Mouse (Mus musculus): Measurements from ENCODE around the gene Orc3. TPM values are rescaled to one million over a fixed set of nuclear protein-coding genes. Genes with fewer than 3 reads are reported as not detected.

The Orc3 gene
- polyA plus RNA-seq (2015; fragmentation: Nextera tagmentation; extraction: Ambion mirVana), result 61.5 and 66.8 TPM in 2 replicates

- no peaks in the 10 kb centered on the region for H3K9me3 ChIP-seq
- H3K36me3 ChIP-seq, result peaks cover 7% of the 10 kb centered on the region
- peak within 1 kb of the TSS; percentile 71 for H3K4me2 ChIP-seq
- peak within 1 kb of the TSS; percentile 91 for H3K9ac ChIP-seq
- H3K4me1 ChIP-seq, result peaks cover 24% of the 10 kb centered on the region
- WGBS, result under 1% methylated on average over 42 of the region's 42 CpGs
- no peaks in the 10 kb centered on the region for H3K27me3 ChIP-seq (replicated peaks)
- H3K4me3 ChIP-seq, result peak within 1 kb of the TSS; percentile 79
- peak within 1 kb of the TSS; percentile 86 for H3K27ac ChIP-seq (replicated peaks)
- ATAC-seq (ENCODE audit: extremely low read depth, insufficient number of reproducible peaks, low FRiP score, low TSS enrichment), result peak; percentile 93
Measured at GRCm38 (mm10) chr4:34614630-34615094, at the start of gene Orc3, which contains the start of gene Rars2. Gene Orc3 (minus strand): TSS chr4:34614944. Gene Rars2 (plus strand): TSS chr4:34614957.

DNA sequence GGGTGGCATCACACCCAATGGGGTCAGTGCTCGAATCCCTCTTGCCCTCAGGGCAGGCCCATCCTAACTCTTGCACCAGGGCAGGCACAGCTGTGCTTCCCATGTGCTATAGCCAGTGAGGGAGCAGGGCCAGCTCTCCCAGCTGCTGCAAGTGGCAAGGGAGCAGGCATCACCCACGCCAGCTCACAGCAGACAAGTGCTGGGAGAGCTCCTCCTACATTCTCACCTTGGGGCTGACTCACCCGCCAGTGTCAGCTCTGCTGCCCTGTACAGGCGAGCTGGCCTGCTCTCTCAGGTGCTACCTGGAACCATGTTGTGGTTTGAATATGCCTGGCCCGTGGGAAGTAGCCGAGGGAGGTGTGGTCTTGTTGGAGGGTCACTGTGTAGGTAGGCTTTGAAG lies 47.2 kb upstream of the Orc3 start:
- Histone ChIP-seq H3K27me3 (replicated peaks) (no peaks in the 10 kb centered on the region), H3K4me1 (no peaks in the 10 kb centered on the region), H3K27ac (replicated peaks) (no peak overlapping the region), H3K9ac (no peak overlapping the region), H3K4me2 (no peak overlapping the region), H3K9me3 (no peaks in the 10 kb centered on the region), H3K4me3 (no peak overlapping the region), H3K36me3 (peaks cover 91% of the 10 kb centered on the region)
- no peak for ATAC-seq (ENCODE audit: extremely low read depth, insufficient number of reproducible peaks, low FRiP score, low TSS enrichment)
- WGBS, result 83% methylated on average over 6 of the region's 6 CpGs

GRCm38 (mm10) chr4:34661514-34661913 lies 46.8 kb upstream of the Orc3 start:
- Histone ChIP-seq H3K36me3 (peaks cover 91% of the 10 kb centered on the region), H3K9ac (no peak overlapping the region), H3K9me3 (no peaks in the 10 kb centered on the region), H3K4me1 (no peaks in the 10 kb centered on the region), H3K4me3 (no peak overlapping the region), H3K4me2 (no peak overlapping the region), H3K27me3 (replicated peaks) (no peaks in the 10 kb centered on the region), H3K27ac (replicated peaks) (no peak overlapping the region)
- ATAC-seq (ENCODE audit: extremely low read depth, insufficient number of reproducible peaks, low FRiP score, low TSS enrichment), result no peak
- WGBS, result 98% methylated on average over 2 of the region's 2 CpGs

DNA sequence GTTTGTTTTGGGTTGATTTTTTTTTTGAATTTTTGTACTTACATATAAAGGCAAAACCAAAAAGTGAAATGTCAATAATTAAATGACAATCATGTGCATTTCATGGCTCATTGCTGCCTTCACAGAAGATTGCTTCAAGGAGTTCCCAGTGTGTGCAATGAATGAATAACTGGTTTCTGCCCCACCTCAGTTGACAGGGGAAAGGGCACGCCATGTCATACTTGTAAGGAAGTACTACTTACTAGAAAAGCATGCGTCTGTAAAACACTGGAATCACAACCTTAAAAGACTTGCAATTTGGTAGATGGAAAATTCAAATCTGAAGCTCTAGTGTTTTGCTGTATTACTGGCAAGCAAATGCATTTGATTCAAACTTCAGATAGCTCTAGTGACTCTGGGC lies 44.3 kb upstream of the Orc3 start:
- Histone ChIP-seq H3K4me3 (no peak overlapping the region), H3K36me3 (peaks cover 90% of the 10 kb centered on the region), H3K4me2 (no peak overlapping the region), H3K9me3 (no peaks in the 10 kb centered on the region), H3K4me1 (no peaks in the 10 kb centered on the region), H3K27ac (replicated peaks) (no peak overlapping the region), H3K9ac (no peak overlapping the region), H3K27me3 (replicated peaks) (no peaks in the 10 kb centered on the region)
- ATAC-seq (ENCODE audit: extremely low read depth, insufficient number of reproducible peaks, low FRiP score, low TSS enrichment), result no peak
- WGBS, result 82% methylated on average over 2 of the region's 2 CpGs

DNA sequence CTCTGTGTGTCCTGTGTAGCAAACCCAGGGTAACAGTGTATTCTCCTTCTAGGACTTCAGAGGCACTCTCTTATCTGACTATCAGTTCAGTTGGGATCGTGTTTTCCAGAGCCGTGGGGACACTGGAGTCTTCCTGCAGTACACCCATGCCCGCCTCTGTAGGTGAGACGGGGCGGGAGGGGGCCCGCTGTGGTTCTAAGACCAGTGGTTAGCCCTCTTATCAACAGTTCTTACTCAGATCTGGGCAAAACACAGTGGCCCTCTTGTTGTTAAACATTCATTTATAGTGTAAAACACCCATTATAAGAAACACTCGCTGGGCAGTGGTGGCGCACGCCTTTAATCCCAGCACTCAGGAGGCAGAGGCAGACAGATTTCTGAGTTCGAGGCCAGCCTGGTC lies 41.4 kb upstream of the Orc3 start:
- ATAC-seq (ENCODE audit: extremely low read depth, insufficient number of reproducible peaks, low FRiP score, low TSS enrichment), result no peak
- Histone ChIP-seq H3K9ac (no peak overlapping the region), H3K4me1 (no peaks in the 10 kb centered on the region), H3K4me3 (no peak overlapping the region), H3K9me3 (no peaks in the 10 kb centered on the region), H3K36me3 (peaks cover 91% of the 10 kb centered on the region), H3K4me2 (no peak overlapping the region), H3K27me3 (replicated peaks) (no peaks in the 10 kb centered on the region), H3K27ac (replicated peaks) (no peak overlapping the region)
- 88% methylated on average over 10 of the region's 10 CpGs for WGBS

- 88% methylated on average over 7 of the region's 7 CpGs for WGBS
- Histone ChIP-seq H3K4me1 (no peaks in the 10 kb centered on the region), H3K27ac (replicated peaks) (no peak overlapping the region), H3K36me3 (peaks cover 74% of the 10 kb centered on the region), H3K4me3 (no peak overlapping the region), H3K27me3 (replicated peaks) (no peaks in the 10 kb centered on the region), H3K9me3 (no peaks in the 10 kb centered on the region), H3K4me2 (no peak overlapping the region), H3K9ac (no peak overlapping the region)
- ATAC-seq (ENCODE audit: extremely low read depth, insufficient number of reproducible peaks, low FRiP score, low TSS enrichment), result no peak
Measured at GRCm38 (mm10) chr4:34653179-34653578, 38.4 kb upstream of the Orc3 start.

DNA sequence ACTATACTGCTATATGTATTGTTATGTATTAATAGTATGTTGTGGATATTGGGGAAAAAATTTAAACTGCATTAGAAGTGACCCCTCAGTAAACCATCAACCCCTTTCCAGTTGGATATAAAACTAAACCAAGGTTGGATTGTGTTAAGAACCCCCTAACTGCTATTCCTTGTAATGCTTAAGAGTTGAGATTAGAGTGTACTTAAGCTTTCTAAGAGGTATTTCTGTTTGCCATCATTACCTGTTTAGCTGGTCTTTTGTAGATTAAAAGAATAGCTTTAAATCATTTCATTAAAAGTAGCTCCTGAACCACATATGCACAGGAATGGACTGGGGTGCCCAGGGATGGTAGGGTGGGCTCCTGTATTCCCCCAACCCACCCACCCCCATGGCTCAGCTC lies 30.0 kb upstream of the Orc3 start:
- no peaks in the 10 kb centered on the region for H3K9me3 ChIP-seq
- ATAC-seq (ENCODE audit: extremely low read depth, insufficient number of reproducible peaks, low FRiP score, low TSS enrichment), result no peak
- no peaks in the 10 kb centered on the region for H3K4me1 ChIP-seq
- no peak overlapping the region for H3K4me2 ChIP-seq
- peaks cover 66% of the 10 kb centered on the region for H3K36me3 ChIP-seq
- no peak overlapping the region for H3K9ac ChIP-seq
- H3K27ac ChIP-seq (replicated peaks), result no peak overlapping the region
- no peaks in the 10 kb centered on the region for H3K27me3 ChIP-seq (replicated peaks)
- H3K4me3 ChIP-seq, result no peak overlapping the region

GRCm38 (mm10) chr4:34640731-34641130 lies 26.0 kb upstream of the Orc3 start:
- H3K27ac ChIP-seq (replicated peaks), result no peak overlapping the region
- WGBS, result 92% methylated on average over 3 of the region's 3 CpGs
- H3K9me3 ChIP-seq, result no peaks in the 10 kb centered on the region
- no peak overlapping the region for H3K4me3 ChIP-seq
- no peak overlapping the region for H3K4me2 ChIP-seq
- ATAC-seq (ENCODE audit: extremely low read depth, insufficient number of reproducible peaks, low FRiP score, low TSS enrichment), result no peak
- H3K4me1 ChIP-seq, result no peaks in the 10 kb centered on the region
- no peaks in the 10 kb centered on the region for H3K27me3 ChIP-seq (replicated peaks)
- peaks cover 51% of the 10 kb centered on the region for H3K36me3 ChIP-seq
- H3K9ac ChIP-seq, result no peak overlapping the region

GRCm38 (mm10) chr4:34639745-34640364 lies 25.1 kb upstream of the Orc3 start:
- Histone ChIP-seq H3K4me1 (no peaks in the 10 kb centered on the region), H3K9me3 (no peaks in the 10 kb centered on the region), H3K36me3 (peaks cover 51% of the 10 kb centered on the region), H3K4me3 (no peak overlapping the region), H3K9ac (no peak overlapping the region), H3K4me2 (no peak overlapping the region), H3K27me3 (replicated peaks) (no peaks in the 10 kb centered on the region), H3K27ac (replicated peaks) (no peak overlapping the region)
- 85% methylated on average over 5 of the region's 5 CpGs for WGBS
- no peak for ATAC-seq (ENCODE audit: extremely low read depth, insufficient number of reproducible peaks, low FRiP score, low TSS enrichment)

DNA sequence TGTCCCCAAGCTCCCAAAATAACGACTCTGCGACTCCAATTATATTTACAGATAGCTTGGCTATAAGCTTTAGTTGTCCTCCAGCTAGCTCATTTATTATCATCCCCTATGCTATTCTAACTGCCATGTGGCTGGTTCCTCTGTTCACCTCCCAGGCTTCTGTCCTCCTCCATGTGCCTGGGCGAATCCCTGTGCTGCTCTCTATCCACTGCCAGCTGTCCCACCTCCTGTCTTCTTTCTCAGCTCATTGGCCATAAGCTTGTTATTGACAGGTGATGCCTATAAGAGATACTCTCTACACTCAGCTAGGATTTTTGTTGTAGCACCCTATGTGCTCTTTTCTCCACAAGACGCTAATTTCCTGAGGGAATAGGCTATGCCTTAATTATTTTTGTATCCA lies 23.1 kb upstream of the Orc3 start:
- Histone ChIP-seq H3K4me3 (no peak overlapping the region), H3K9me3 (no peaks in the 10 kb centered on the region), H3K4me1 (no peaks in the 10 kb centered on the region), H3K9ac (no peak overlapping the region), H3K4me2 (no peak overlapping the region), H3K27ac (replicated peaks) (no peak overlapping the region), H3K36me3 (peaks cover 60% of the 10 kb centered on the region), H3K27me3 (replicated peaks) (no peaks in the 10 kb centered on the region)
- no peak for ATAC-seq (ENCODE audit: extremely low read depth, insufficient number of reproducible peaks, low FRiP score, low TSS enrichment)
- 82% methylated on average over 4 of the region's 4 CpGs for WGBS

DNA sequence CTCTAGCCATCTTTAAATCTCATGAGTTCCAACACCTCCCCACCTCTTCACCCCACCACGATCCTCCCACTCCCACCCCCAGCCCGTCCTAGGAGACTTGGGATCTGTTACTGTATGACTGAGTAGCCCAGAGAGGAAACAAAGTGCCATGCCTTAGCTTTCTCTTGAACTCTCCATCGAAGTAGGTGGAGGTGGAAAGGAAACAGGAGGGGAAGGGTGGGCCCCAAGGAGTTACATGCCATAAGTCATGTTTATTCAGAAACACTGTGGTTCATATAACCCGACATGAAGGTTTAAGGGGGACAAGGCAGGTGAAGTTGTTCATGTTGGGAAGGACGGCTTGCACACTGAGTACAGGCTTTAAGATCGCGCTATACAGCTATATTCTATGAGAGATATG lies 22.6 kb upstream of the Orc3 start:
- no peaks in the 10 kb centered on the region for H3K9me3 ChIP-seq
- peaks cover 60% of the 10 kb centered on the region for H3K36me3 ChIP-seq
- ATAC-seq (ENCODE audit: extremely low read depth, insufficient number of reproducible peaks, low FRiP score, low TSS enrichment), result no peak
- 85% methylated on average over 7 of the region's 7 CpGs for WGBS
- no peak overlapping the region for H3K4me3 ChIP-seq
- H3K27ac ChIP-seq (replicated peaks), result no peak overlapping the region
- H3K4me1 ChIP-seq, result no peaks in the 10 kb centered on the region
- H3K9ac ChIP-seq, result no peak overlapping the region
- no peaks in the 10 kb centered on the region for H3K27me3 ChIP-seq (replicated peaks)
- no peak overlapping the region for H3K4me2 ChIP-seq

DNA sequence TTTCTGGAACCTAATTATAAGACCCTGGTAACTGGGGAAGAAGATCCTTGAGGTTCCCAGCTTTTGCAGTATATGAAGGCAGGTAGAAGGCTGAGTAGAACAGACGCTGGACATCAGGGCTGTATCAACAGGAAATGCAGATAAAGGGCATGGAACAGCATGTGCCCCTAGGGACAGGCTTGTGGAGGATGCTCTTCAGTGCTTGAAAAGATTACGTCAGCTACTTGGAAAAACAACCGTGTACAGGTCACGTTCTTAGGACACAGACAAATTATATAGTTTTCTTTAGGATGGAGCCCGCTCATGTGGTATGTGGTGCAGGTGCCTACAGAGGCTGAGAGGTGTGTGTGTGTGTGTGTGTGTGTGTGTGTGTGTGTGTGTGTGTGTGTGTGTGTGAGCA lies 21.3 kb upstream of the Orc3 start:
- 79% methylated on average over 5 of the region's 5 CpGs for WGBS
- Histone ChIP-seq H3K4me2 (no peak overlapping the region), H3K4me1 (no peaks in the 10 kb centered on the region), H3K36me3 (peaks cover 59% of the 10 kb centered on the region), H3K9ac (no peak overlapping the region), H3K27ac (replicated peaks) (no peak overlapping the region), H3K4me3 (no peak overlapping the region), H3K27me3 (replicated peaks) (no peaks in the 10 kb centered on the region), H3K9me3 (no peaks in the 10 kb centered on the region)
- no peak for ATAC-seq (ENCODE audit: extremely low read depth, insufficient number of reproducible peaks, low FRiP score, low TSS enrichment)
